Mouse (Mus musculus) myocyte (in vitro differentiated cells): Measurements from ENCODE around the gene Rimkla. TPM values are rescaled to one million over a fixed set of nuclear protein-coding genes. Genes with fewer than 3 reads are reported as not detected.
"Not testable (repeated sequence)": the region's sequence is repeated elsewhere in the genome, so short reads cannot be mapped to it uniquely, and the experiment has no call there.

Source experiments
- H3K27me3 ChIP-seq: one replicate; pipeline ENCODE4 v1.6.1; 2011; ENCODE audit not compliant: control insufficient read depth, insufficient read depth, insufficient read length
- H3K36me3 ChIP-seq: one replicate; pipeline ENCODE4 v1.6.1; 2011; ENCODE audit not compliant: control insufficient read depth, insufficient read depth
- H3K4me2 ChIP-seq: one replicate; pipeline ENCODE4 v1.6.1; 2011; ENCODE audit warnings: low read depth, control low read depth
- H3K4me3 ChIP-seq: one replicate; pipeline ENCODE4 v1.5.1; 2011; ENCODE audit warnings: mild to moderate bottlenecking, control low read depth, moderate library complexity
- H3K79me2 ChIP-seq: one replicate; pipeline ENCODE4 v1.6.1; 2011; ENCODE audit not compliant: control insufficient read depth, insufficient read depth
- H3ac ChIP-seq: one replicate; pipeline ENCODE4 v1.6.1; 2011; ENCODE audit not compliant: control insufficient read depth, insufficient read length
- CEBPB ChIP-seq: IDR thresholded peaks from 2 replicates; pipeline ENCODE4 v1.6.1; 2011; ENCODE audit warnings: mild to moderate bottlenecking, moderate library complexity; ENCODE audit not compliant: poor library complexity, insufficient read depth, severe bottlenecking
- E2F4 ChIP-seq: IDR thresholded peaks from one replicate; pipeline ENCODE4 v1.6.1; 2011; ENCODE audit warnings: mild to moderate bottlenecking, control low read depth, moderate library complexity; ENCODE audit not compliant: insufficient read depth
- MAX ChIP-seq: IDR thresholded peaks from one replicate; pipeline ENCODE4 v1.6.1; 2011; ENCODE audit warnings: low read depth, mild to moderate bottlenecking, control low read depth
- MYOD1 ChIP-seq, 3 experiments: IDR thresholded peaks; one replicate each; pipeline ENCODE4 v1.6.1; 2011; ENCODE audit warnings: control low read depth in 2 of 3, low read depth in 2 of 3, mild to moderate bottlenecking in 2 of 3, moderate library complexity in 1 of 3; ENCODE audit not compliant: insufficient read length in 2 of 3, control insufficient read depth in 1 of 3
- MYOG ChIP-seq, 3 experiments: IDR thresholded peaks; one replicate each; pipeline ENCODE4 v1.6.1; 2011; ENCODE audit warnings: control low read depth in 2 of 3, low read depth in 2 of 3, mild to moderate bottlenecking in 2 of 3; ENCODE audit not compliant: insufficient read length in 2 of 3, control insufficient read depth in 1 of 3, insufficient read depth in 1 of 3
- POLR2A ChIP-seq: IDR thresholded peaks from one replicate; pipeline ENCODE4 v1.6.1; 2011; ENCODE audit warnings: low read depth, mild to moderate bottlenecking, control low read depth, moderate library complexity; ENCODE audit not compliant: insufficient read length
- POLR2AphosphoS2 ChIP-seq: IDR thresholded peaks from one replicate; pipeline ENCODE4 v1.6.1; 2011; ENCODE audit warnings: low read depth, control low read depth; ENCODE audit not compliant: insufficient read length
- REST ChIP-seq: IDR thresholded peaks from one replicate; pipeline ENCODE4 v1.6.1; 2011; ENCODE audit warnings: mild to moderate bottlenecking, control low read depth, moderate library complexity; ENCODE audit not compliant: insufficient read depth, insufficient read length
- SRF ChIP-seq: IDR thresholded peaks from one replicate; pipeline ENCODE4 v1.6.1; 2011; ENCODE audit warnings: low read depth; ENCODE audit not compliant: control insufficient read depth, insufficient read length
- TCF12 ChIP-seq: IDR thresholded peaks from one replicate; pipeline ENCODE4 v1.6.1; 2011; ENCODE audit warnings: mild to moderate bottlenecking, control low read depth; ENCODE audit not compliant: poor library complexity, insufficient read depth, severe bottlenecking
- TCF3 ChIP-seq: IDR thresholded peaks from one replicate; pipeline ENCODE4 v1.6.1; 2011; ENCODE audit warnings: low read depth, control low read depth; ENCODE audit not compliant: insufficient read length
- USF1 ChIP-seq: IDR thresholded peaks from one replicate; pipeline ENCODE4 v1.6.1; 2011; ENCODE audit warnings: low read depth, mild to moderate bottlenecking, control low read depth, moderate library complexity
- polyA plus RNA-seq: library from polyadenylated mRNA; unstranded; fragments of >200 nt; fragmentation: generic; extraction: Trizol; gene quantifications from one replicate; pipeline ENCODE4 v1.2.1, GENCODE M21; 2012; ENCODE audit warnings: missing spikeins

The Rimkla gene
- polyA plus RNA-seq, 1 experiment: not detected

- Histone ChIP-seq H3K36me3 (no peaks in the 10 kb centered on the region), H3K4me3 (no peak overlapping the region), H3K79me2 (peaks cover 25% of the 10 kb centered on the region), H3K4me2 (no peak overlapping the region), H3ac (no peak overlapping the region), H3K27me3 (no peaks in the 10 kb centered on the region)
- TF ChIP-seq CEBPB (no peak), POLR2AphosphoS2 (no peak), TCF3 (no peak), POLR2A (no peak), E2F4 (no peak), MAX (no peak), TCF12 (no peak), MYOD1 (IDR thresholded peaks at IDR 0.05; ENCODE audit: control insufficient read depth in 1 of 3, insufficient read length in 2 of 3, low read depth in 2 of 3) (no peak), MYOG (IDR thresholded peaks at IDR 0.05; ENCODE audit: control insufficient read depth in 1 of 3, insufficient read depth in 1 of 3, insufficient read length in 2 of 3, low read depth in 2 of 3) (no peak), REST (no peak), SRF (no peak), USF1 (no peak)
Observed at GRCm38 (mm10) chr4:119537436-119537835, 45.0 kb upstream of the Rimkla start.

GRCm38 (mm10) chr4:119536615-119537014 is 44.2 kb upstream of the Rimkla start, which contains the start of gene Foxj3:
Foxj3 (plus strand) TSS chr4:119537004.
- peaks cover 16% of the 10 kb centered on the region for H3K79me2 ChIP-seq
- not testable (repeated sequence) for H3K36me3 ChIP-seq, H3K4me3 ChIP-seq, H3ac ChIP-seq, H3K4me2 ChIP-seq, H3K27me3 ChIP-seq

DNA sequence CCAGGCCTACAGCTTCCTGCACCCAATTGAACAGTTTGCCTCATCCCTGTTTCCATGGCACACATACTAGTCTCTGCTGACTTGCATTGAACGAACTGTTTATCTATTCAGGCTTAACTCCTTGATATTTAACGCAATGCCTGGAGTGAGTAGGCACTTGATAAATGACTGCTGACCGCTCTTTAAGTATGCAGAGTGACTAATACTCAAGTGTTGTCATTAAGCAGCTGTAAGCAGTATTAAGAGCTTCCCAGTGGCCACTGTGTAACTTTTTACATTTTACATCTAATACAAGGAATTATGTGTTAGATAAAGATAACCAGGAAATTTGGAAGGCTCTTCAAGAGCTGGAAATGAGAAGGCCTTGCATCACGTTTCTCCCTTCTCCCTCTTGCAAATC is 42.7 kb upstream of the Rimkla start:
- peaks cover 1% of the 10 kb centered on the region for H3K79me2 ChIP-seq
- no peak for TF ChIP-seq REST
- no peak for TF ChIP-seq POLR2A
- peaks cover 6% of the 10 kb centered on the region for H3K27me3 ChIP-seq
- no peaks in the 10 kb centered on the region for H3K36me3 ChIP-seq
- no peak overlapping the region for H3ac ChIP-seq
- H3K4me2 ChIP-seq: no peak overlapping the region
- no peak overlapping the region for H3K4me3 ChIP-seq

- Histone ChIP-seq H3K79me2 (no peaks in the 10 kb centered on the region), H3K36me3 (no peaks in the 10 kb centered on the region), H3K4me2 (no peak overlapping the region), H3K4me3 (no peak overlapping the region), H3K27me3 (peaks cover 13% of the 10 kb centered on the region), H3ac (no peak overlapping the region)
- TF ChIP-seq CEBPB (no peak), E2F4 (no peak), MYOG (IDR thresholded peaks at IDR 0.05; ENCODE audit: control insufficient read depth in 1 of 3, insufficient read depth in 1 of 3, insufficient read length in 2 of 3, low read depth in 2 of 3) (no peak), POLR2A (no peak), REST (no peak), POLR2AphosphoS2 (no peak), MYOD1 (IDR thresholded peaks at IDR 0.05; ENCODE audit: control insufficient read depth in 1 of 3, insufficient read length in 2 of 3, low read depth in 2 of 3) (no peak), USF1 (no peak), SRF (no peak), MAX (no peak), TCF3 (no peak), TCF12 (no peak)
Observed at GRCm38 (mm10) chr4:119531813-119532212, 39.4 kb upstream of the Rimkla start.

GRCm38 (mm10) chr4:119526329-119526845 is 34.0 kb upstream of the Rimkla start:
- Histone ChIP-seq H3K4me3 (no peak overlapping the region), H3K4me2 (no peak overlapping the region), H3K79me2 (no peaks in the 10 kb centered on the region), H3K27me3 (peaks cover 14% of the 10 kb centered on the region), H3ac (no peak overlapping the region), H3K36me3 (no peaks in the 10 kb centered on the region)
- no peak for TF ChIP-seq MYOD1 (IDR thresholded peaks at IDR 0.05; ENCODE audit: control insufficient read depth in 1 of 3, insufficient read length in 2 of 3, low read depth in 2 of 3)
- no peak for TF ChIP-seq SRF
- TF ChIP-seq USF1: no peak
- no peak for TF ChIP-seq MYOG (IDR thresholded peaks at IDR 0.05; ENCODE audit: control insufficient read depth in 1 of 3, insufficient read depth in 1 of 3, insufficient read length in 2 of 3, low read depth in 2 of 3)
- TF ChIP-seq TCF3: no peak
- no peak for TF ChIP-seq REST
- no peak for TF ChIP-seq E2F4
- no peak for TF ChIP-seq CEBPB
- TF ChIP-seq POLR2AphosphoS2: no peak
- TF ChIP-seq TCF12: no peak
- TF ChIP-seq MAX: no peak
- no peak for TF ChIP-seq POLR2A
